Mouse (Mus musculus) heart, embryonic 14.5 days (tissue): ENCODE results near the gene Fgfr2. TPM values are rescaled to one million over a fixed set of nuclear protein-coding genes. Genes with fewer than 3 reads are reported as not detected.

Experiments used
- ATAC-seq: fragments of 200-750 bp; cut with Nextera tagmentation; 2 replicates; pipeline ENCODE4 v1.8.0; 2017; ENCODE audit warnings: low read depth, moderate TSS enrichment; ENCODE audit not compliant: insufficient number of reproducible peaks, insufficient read depth, low FRiP score
- H3K27ac ChIP-seq, 2 experiments: fragments of 200-500 bp in 1 of 2; fragments of 300-500 bp in 1 of 2; sonication (generic) in 1 of 2; replicated peaks in 1 of 2; 2 replicates each; pipeline ENCODE4 v1.5.1; 2012 to 2014; ENCODE audit warnings: low read depth in 2 of 2, low read length in 2 of 2, control low read depth in 1 of 2, mild to moderate bottlenecking in 1 of 2, mixed read lengths in 1 of 2; ENCODE audit not compliant: control insufficient read depth in 1 of 2, insufficient read depth in 1 of 2
- H3K27me3 ChIP-seq: fragments of 300-500 bp; sonication (generic); 2 replicates; pipeline ENCODE4 v1.6.1; 2014; ENCODE audit warnings: mild to moderate bottlenecking, low read length, control low read depth; ENCODE audit not compliant: control insufficient read depth, insufficient read depth
- H3K36me3 ChIP-seq: fragments of 300-500 bp; sonication (generic); 2 replicates; pipeline ENCODE4 v1.6.1; 2014; ENCODE audit warnings: mild to moderate bottlenecking, control low read depth, low read length, mixed read lengths; ENCODE audit not compliant: control insufficient read depth, insufficient read depth
- H3K4me1 ChIP-seq, 2 experiments: fragments of 200-500 bp in 1 of 2; fragments of 300-500 bp in 1 of 2; sonication (generic) in 1 of 2; 2 replicates each; pipeline ENCODE4 v1.6.1; 2012 to 2014; ENCODE audit warnings: low read length in 2 of 2, control low read depth in 1 of 2, mixed read lengths in 1 of 2; ENCODE audit not compliant: control insufficient read depth in 2 of 2, insufficient read depth in 2 of 2
- H3K4me2 ChIP-seq: fragments of 300-500 bp; sonication (generic); 2 replicates; pipeline ENCODE4 v1.6.1; 2014; ENCODE audit warnings: mild to moderate bottlenecking, low read length
- H3K4me3 ChIP-seq, 2 experiments: fragments of 200-500 bp in 1 of 2; fragments of 300-500 bp in 1 of 2; sonication (generic) in 1 of 2; 2 replicates each; pipeline ENCODE4 v1.5.1; 2012 to 2014; ENCODE audit warnings: low read length in 2 of 2, mild to moderate bottlenecking in 2 of 2, control low read depth in 1 of 2, low read depth in 1 of 2, moderate library complexity in 1 of 2; ENCODE audit not compliant: control insufficient read depth in 1 of 2, insufficient read depth in 1 of 2
- H3K9ac ChIP-seq: fragments of 300-500 bp; sonication (generic); 2 replicates; pipeline ENCODE4 v1.6.1; 2014; ENCODE audit warnings: mild to moderate bottlenecking, low read length
- H3K9me3 ChIP-seq: fragments of 300-500 bp; sonication (generic); 2 replicates; pipeline ENCODE4 v1.6.1; 2016; ENCODE audit warnings: low read length, control low read depth; ENCODE audit not compliant: control insufficient read depth
- WGBS: fragments of 180-500 bp; shearing (Covaris S2); extraction: QIAGEN DNeasy Blood & Tissue Kit; methylation state at CpG from one replicate; pipeline ENCODE4 v1.1.7; 2014; 5-methylcytosine and 5-hydroxymethylcytosine counted together
- polyA plus RNA-seq: library from polyadenylated mRNA; unstranded; fragments of >200 nt; fragmentation: Nextera tagmentation; extraction: Ambion mirVana; gene quantifications from 2 replicates; pipeline ENCODE4 v1.2.1, GENCODE M21; 2014

The Fgfr2 gene
- polyA plus RNA-seq, 1 experiment from 2014 or later, result 22.4 TPM

- Histone ChIP-seq H3K4me3 (no peak overlapping the region), H3K36me3 (0 out of 2 replicates have a peak, but pooled peaks cover 3% of the 10 kb centered on the region), H3K27me3 (no peaks in the 10 kb centered on the region), H3K9me3 (no peaks in the 10 kb centered on the region), H3K27ac (0 out of 4 replicates have a peak overlapping the region, but pooled peaks of 1 of the 2 experiments have one; percentile 33), H3K9ac (no peak overlapping the region; the same call in 1 of the 2 replicates), H3K4me2 (no peak overlapping the region), H3K4me1 (peaks cover 19 to 39% of the 10 kb centered on the region in 2 experiments)
- WGBS, result 36% methylated on average over 6 of the region's 6 CpGs
- no peak for ATAC-seq
Observed at GRCm38 (mm10) chr7:132739829-132740228, 383.3 kb downstream of the Fgfr2 start.

- H3K27ac ChIP-seq, result no peak overlapping the region
- no peaks in the 10 kb centered on the region for H3K27me3 ChIP-seq
- WGBS, result 85% methylated on average over 6 of the region's 6 CpGs
- H3K9ac ChIP-seq, result no peak overlapping the region
- peaks cover 19 to 39% of the 10 kb centered on the region in 2 experiments for H3K4me1 ChIP-seq
- no peak for ATAC-seq
- no peak overlapping the region for H3K4me3 ChIP-seq
- H3K9me3 ChIP-seq, result no peaks in the 10 kb centered on the region
- H3K36me3 ChIP-seq, result 0 out of 2 replicates have a peak, but pooled peaks cover 9% of the 10 kb centered on the region
- H3K4me2 ChIP-seq, result no peak overlapping the region
Observed at GRCm38 (mm10) chr7:132738844-132739243, 384.3 kb downstream of the Fgfr2 start.

DNA sequence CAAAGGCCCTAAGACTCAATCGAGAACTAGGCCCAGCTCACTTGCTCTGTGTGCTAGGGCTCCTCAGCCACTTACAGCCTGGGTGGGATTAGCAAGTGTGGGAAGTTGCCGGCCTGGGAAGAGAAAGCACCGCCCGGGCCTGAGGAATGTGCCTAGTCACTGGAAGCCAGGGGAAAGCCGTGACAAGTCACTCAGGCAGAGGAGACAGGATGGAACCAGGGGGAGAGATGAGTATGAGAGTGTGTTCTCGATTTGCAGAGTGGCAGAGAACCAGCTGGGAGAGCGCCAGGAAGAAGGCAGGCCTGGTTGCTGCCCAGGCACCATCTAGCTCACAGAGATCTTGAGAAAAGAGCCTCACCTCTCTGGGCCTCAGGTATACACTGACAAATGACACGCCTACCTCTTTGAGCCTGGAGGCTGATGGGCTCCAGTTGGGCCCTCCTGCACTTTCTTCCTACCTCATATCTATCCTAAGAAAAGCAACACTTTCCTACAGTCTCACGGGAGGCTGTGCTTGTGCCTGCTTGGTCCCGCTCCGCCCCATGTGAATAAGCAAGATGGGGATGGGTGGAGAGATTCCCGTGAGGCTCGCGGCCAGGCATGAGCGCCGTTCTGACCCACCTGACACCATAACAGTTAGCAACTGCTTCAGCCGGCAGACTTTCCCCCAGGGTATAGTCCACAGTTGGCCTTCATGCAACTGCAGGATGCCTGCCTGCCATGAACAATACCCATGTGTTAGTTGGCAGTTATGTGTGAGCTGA, 386.9 kb downstream of the Fgfr2 start:
- 51% methylated on average over 17 of the region's 17 CpGs for WGBS
- Histone ChIP-seq H3K4me3 (no peak overlapping the region), H3K36me3 (0 out of 2 replicates have a peak, but pooled peaks cover 9% of the 10 kb centered on the region), H3K4me2 (no peak overlapping the region), H3K9ac (peak overlapping the region; percentile 45; the same call in 1 of the 2 replicates), H3K4me1 (peaks cover 21 to 45% of the 10 kb centered on the region in 2 experiments), H3K27ac (peak overlapping the region; percentile 66 to 68), H3K27me3 (no peaks in the 10 kb centered on the region), H3K9me3 (no peaks in the 10 kb centered on the region)
- peak; percentile 16; the same call in 1 of the 2 replicates for ATAC-seq

- no peaks in the 10 kb centered on the region for H3K27me3 ChIP-seq
- no peak overlapping the region for H3K4me3 ChIP-seq
- H3K27ac ChIP-seq, result peak overlapping the region in 1 of 2 experiments; percentile 68; a peak in 2 of 4 replicates
- no peak overlapping the region for H3K4me2 ChIP-seq
- 0 out of 2 replicates have a peak, but pooled peaks cover 9% of the 10 kb centered on the region for H3K36me3 ChIP-seq
- WGBS, result 39% methylated on average over 5 of the region's 5 CpGs
- H3K9me3 ChIP-seq, result no peaks in the 10 kb centered on the region
- peaks cover 21 to 42% of the 10 kb centered on the region in 2 experiments for H3K4me1 ChIP-seq
- no peak overlapping the region for H3K9ac ChIP-seq
- peak; percentile 24; the same call in 1 of the 2 replicates for ATAC-seq
Observed at GRCm38 (mm10) chr7:132735145-132735544, 388.0 kb downstream of the Fgfr2 start.

DNA sequence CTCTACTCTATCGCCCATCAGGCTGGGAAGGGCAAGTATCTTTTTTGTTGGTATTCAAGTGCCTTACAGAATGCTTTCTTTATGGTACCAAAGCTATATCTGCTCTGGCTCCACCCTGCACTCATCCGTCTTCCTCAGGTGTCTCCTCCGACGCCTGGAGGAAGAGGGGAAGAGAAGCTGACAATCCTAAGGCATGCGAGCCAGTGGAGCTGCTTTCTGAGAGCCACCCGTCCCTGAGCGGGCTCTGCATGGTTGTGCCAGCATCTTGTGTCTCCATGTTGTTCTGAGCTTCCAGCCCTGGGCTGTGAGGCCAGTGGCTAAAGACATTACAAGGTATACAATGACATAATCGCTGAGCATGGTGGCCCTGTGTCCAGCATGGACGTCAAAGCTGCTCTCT, 388.9 kb downstream of the Fgfr2 start:
- Histone ChIP-seq H3K4me1 (peaks cover 18 to 37% of the 10 kb centered on the region in 2 experiments), H3K4me3 (no peak overlapping the region), H3K9ac (no peak overlapping the region), H3K9me3 (no peaks in the 10 kb centered on the region), H3K4me2 (no peak overlapping the region), H3K27me3 (no peaks in the 10 kb centered on the region), H3K36me3 (0 out of 2 replicates have a peak, but pooled peaks cover 9% of the 10 kb centered on the region), H3K27ac (no peak overlapping the region)
- 91% methylated on average over 9 of the region's 9 CpGs for WGBS
- ATAC-seq, result no peak

DNA sequence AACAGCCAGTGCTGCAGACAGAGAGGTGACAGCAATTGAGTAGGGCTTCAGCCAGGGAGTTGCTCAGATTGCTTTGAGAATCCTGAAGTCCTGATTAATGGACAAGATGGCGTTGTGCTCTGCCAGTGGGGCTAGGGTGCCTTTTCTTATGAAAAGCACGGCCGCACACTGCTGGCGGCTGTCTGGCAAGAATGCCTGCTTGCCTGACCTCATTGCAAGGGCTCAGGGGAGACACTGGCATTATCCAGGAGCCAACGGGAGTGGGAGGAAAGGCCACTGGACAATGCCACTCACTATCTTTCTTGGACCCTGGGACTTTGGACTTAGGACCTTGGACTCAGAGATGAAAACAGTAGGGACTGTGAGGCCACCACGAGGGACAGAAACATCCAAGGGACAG, 389.6 kb downstream of the Fgfr2 start:
- 73% methylated on average over 6 of the region's 6 CpGs for WGBS
- H3K9me3 ChIP-seq, result no peaks in the 10 kb centered on the region
- no peak overlapping the region for H3K9ac ChIP-seq
- H3K36me3 ChIP-seq, result 0 out of 2 replicates have a peak, but pooled peaks cover 9% of the 10 kb centered on the region
- peaks cover 23 to 39% of the 10 kb centered on the region in 2 experiments for H3K4me1 ChIP-seq
- no peak overlapping the region for H3K4me2 ChIP-seq
- H3K4me3 ChIP-seq, result no peak overlapping the region
- no peak for ATAC-seq
- no peak overlapping the region for H3K27ac ChIP-seq
- H3K27me3 ChIP-seq, result no peaks in the 10 kb centered on the region

DNA sequence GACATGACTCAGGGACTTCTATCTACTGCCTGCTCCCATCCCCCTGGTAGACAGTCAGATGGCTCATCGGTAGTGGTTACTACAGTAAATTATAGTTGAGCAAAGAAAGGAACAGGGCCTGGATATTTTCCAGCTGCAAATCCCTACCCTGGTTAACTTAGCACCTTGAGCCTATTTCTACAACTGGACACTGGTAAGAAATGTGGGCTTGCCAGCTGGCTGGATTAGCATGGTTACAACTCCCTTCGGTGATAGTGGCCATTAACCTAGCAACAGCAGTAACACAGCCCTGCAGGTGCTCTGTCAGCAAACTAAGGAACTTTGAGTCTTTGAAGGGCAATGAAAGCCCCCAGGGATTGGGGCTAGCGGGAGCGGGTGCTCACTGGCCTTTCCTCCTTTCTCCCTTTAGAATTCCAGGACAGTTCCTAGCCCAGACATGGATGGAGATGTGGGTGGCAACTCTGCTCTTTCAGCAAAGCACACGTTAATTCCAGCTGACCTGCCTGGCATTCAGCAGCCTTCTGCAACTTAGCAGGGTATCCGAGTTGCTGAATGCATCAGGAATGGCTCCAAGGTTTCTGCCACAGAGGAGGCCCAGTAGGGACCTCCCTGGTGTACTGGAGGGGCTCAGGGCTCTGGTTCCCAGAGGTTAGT, 390.9 kb downstream of the Fgfr2 start:
- ATAC-seq, result no peak
- 0 out of 2 replicates have a peak, but pooled peaks cover 12% of the 10 kb centered on the region for H3K36me3 ChIP-seq
- H3K9ac ChIP-seq, result no peak overlapping the region
- no peak overlapping the region for H3K4me2 ChIP-seq
- no peaks in the 10 kb centered on the region for H3K27me3 ChIP-seq
- no peaks in the 10 kb centered on the region for H3K9me3 ChIP-seq
- WGBS, result 83% methylated on average over 6 of the region's 6 CpGs
- H3K27ac ChIP-seq, result no peak overlapping the region
- no peak overlapping the region for H3K4me3 ChIP-seq
- peaks cover 21 to 34% of the 10 kb centered on the region in 2 experiments for H3K4me1 ChIP-seq
